Mouse (Mus musculus) heart, postnatal 0 days (tissue): Measurements from ENCODE around the gene Cntn6.

Source experiments
- CTCF ChIP-seq: IDR thresholded peaks from 2 replicates; pipeline ENCODE4 v1.5.1; 2016; ENCODE audit warnings: antibody characterized with exemption, control low read depth, low read depth
- EP300 ChIP-seq: IDR thresholded peaks from 2 replicates; pipeline ENCODE4 v1.6.1; 2016; ENCODE audit warnings: antibody characterized with exemption, low read depth

GRCm38 (mm10) chr6:104734256-104734655 is 241.7 kb downstream of the Cntn6 start:
- TF ChIP-seq CTCF (no peak), EP300 (no peak)
